Mouse (Mus musculus) testis, adult 2 months (tissue): ENCODE data around the gene Ankle1. TPM values are rescaled to one million over a fixed set of nuclear protein-coding genes. Genes with fewer than 3 reads are reported as not detected.

Source experiments
- H3K27ac ChIP-seq: fragments of 200-500 bp; 2 replicates; pipeline ENCODE4 v1.5.1; 2012; ENCODE audit warnings: low read depth, low read length; ENCODE audit not compliant: control insufficient read depth, insufficient read depth
- H3K27me3 ChIP-seq: fragments of 200-500 bp; 2 replicates; pipeline ENCODE4 v1.6.1; 2012; ENCODE audit warnings: mild to moderate bottlenecking, low read length, moderate library complexity; ENCODE audit not compliant: control insufficient read depth, insufficient read depth
- H3K36me3 ChIP-seq: fragments of 200-500 bp; 2 replicates; pipeline ENCODE4 v1.6.1; 2012; ENCODE audit warnings: mild to moderate bottlenecking, low read length; ENCODE audit not compliant: control insufficient read depth, insufficient read depth
- H3K4me1 ChIP-seq: fragments of 200-500 bp; 2 replicates; pipeline ENCODE4 v1.6.1; 2012; ENCODE audit warnings: low read length; ENCODE audit not compliant: control insufficient read depth, insufficient read depth
- H3K4me3 ChIP-seq: fragments of 200-500 bp; 2 replicates; pipeline ENCODE4 v1.5.1; 2012; ENCODE audit warnings: low read depth, mild to moderate bottlenecking, low read length, moderate library complexity, mixed read lengths; ENCODE audit not compliant: control insufficient read depth
- CTCF ChIP-seq: fragments of 200-500 bp; IDR thresholded peaks from 2 replicates; pipeline ENCODE4 v1.5.1; 2012; ENCODE audit warnings: low read depth, mild to moderate bottlenecking, inconsistent platforms, low read length, moderate library complexity; ENCODE audit not compliant: control insufficient read depth, insufficient read depth, insufficient replicate concordance
- POLR2A ChIP-seq: fragments of 200-500 bp; IDR thresholded peaks from 2 replicates; pipeline ENCODE4 v1.6.1; 2012; ENCODE audit warnings: low read depth, mild to moderate bottlenecking, inconsistent platforms, low read length, moderate library complexity; ENCODE audit not compliant: control insufficient read depth
- polyA plus RNA-seq: library from polyadenylated mRNA; depleted of rRNA; stranded (reverse); fragments of >200 nt; gene quantifications from 2 replicates; pipeline ENCODE4 v1.2.3, GENCODE M21; 2012

Gene Ankle1
- polyA plus RNA-seq, 1 experiment, result 2.3 TPM

GRCm38 (mm10) chr8:71370711-71371235, 35.0 kb upstream of the Ankle1 start:
- H3K27ac ChIP-seq, result peak overlapping the region; percentile 69
- H3K4me3 ChIP-seq, result peak overlapping the region; percentile 96
- TF ChIP-seq CTCF, result no peak
- no peak for TF ChIP-seq POLR2A
- H3K36me3 ChIP-seq, result no peaks in the 10 kb centered on the region; the same call in 1 of the 2 replicates
- H3K27me3 ChIP-seq, result no peaks in the 10 kb centered on the region
- peaks cover 15% of the 10 kb centered on the region for H3K4me1 ChIP-seq

- TF ChIP-seq CTCF (peak; percentile 96), POLR2A (peak; percentile 81)
- peaks cover 19% of the 10 kb centered on the region for H3K4me1 ChIP-seq
- H3K27ac ChIP-seq, result peak within 1 kb of the TSS; percentile 97
- no peaks in the 10 kb centered on the region for H3K27me3 ChIP-seq
- H3K36me3 ChIP-seq, result no peaks in the 10 kb centered on the region; the same call in 1 of the 2 replicates
- H3K4me3 ChIP-seq, result peak within 1 kb of the TSS; percentile 96
These were observed 34.5 kb upstream of the Ankle1 start, which contains the start of gene Ocel1 for GRCm38 (mm10) chr8:71371236-71371848. TSS of gene Ocel1 (plus strand) at chr8:71371298.

- H3K27ac ChIP-seq, result no peak overlapping the region
- TF ChIP-seq CTCF, result no peak
- TF ChIP-seq POLR2A, result no peak
- H3K4me3 ChIP-seq, result no peak overlapping the region
- no peaks in the 10 kb centered on the region for H3K27me3 ChIP-seq
- H3K4me1 ChIP-seq, result peaks cover 19% of the 10 kb centered on the region
- H3K36me3 ChIP-seq, result no peaks in the 10 kb centered on the region; the same call in 1 of the 2 replicates
These were observed 33.4 kb upstream of the Ankle1 start for GRCm38 (mm10) chr8:71372427-71372826.

- no peaks in the 10 kb centered on the region; the same call in 1 of the 2 replicates for H3K36me3 ChIP-seq
- H3K4me1 ChIP-seq, result peaks cover 14% of the 10 kb centered on the region
- TF ChIP-seq CTCF, result no peak
- TF ChIP-seq POLR2A, result no peak
- no peaks in the 10 kb centered on the region for H3K27me3 ChIP-seq
- no peak overlapping the region for H3K27ac ChIP-seq
- no peak overlapping the region for H3K4me3 ChIP-seq
These were observed 32.8 kb upstream of the Ankle1 start for GRCm38 (mm10) chr8:71373000-71373399.

GRCm38 (mm10) chr8:71374616-71375206, 31.1 kb upstream of the Ankle1 start:
- Histone ChIP-seq H3K27ac (no peak overlapping the region), H3K36me3 (no peaks in the 10 kb centered on the region), H3K4me3 (no peak overlapping the region), H3K27me3 (no peaks in the 10 kb centered on the region), H3K4me1 (peaks cover 11% of the 10 kb centered on the region)
- TF ChIP-seq POLR2A (no peak), CTCF (no peak)

- Histone ChIP-seq H3K27me3 (no peaks in the 10 kb centered on the region), H3K4me3 (peak overlapping the region; percentile 1; the same call in 1 of the 2 replicates), H3K4me1 (peaks cover 17% of the 10 kb centered on the region), H3K27ac (no peak overlapping the region), H3K36me3 (no peaks in the 10 kb centered on the region)
- TF ChIP-seq CTCF, result no peak
- TF ChIP-seq POLR2A, result peak; percentile 42; the same call in 1 of the 2 replicates
These were observed 30.0 kb upstream of the Ankle1 start for GRCm38 (mm10) chr8:71375581-71376422.

- H3K4me3 ChIP-seq, result no peak overlapping the region
- H3K36me3 ChIP-seq, result no peaks in the 10 kb centered on the region
- no peaks in the 10 kb centered on the region for H3K27me3 ChIP-seq
- TF ChIP-seq CTCF, result no peak
- no peak for TF ChIP-seq POLR2A
- H3K4me1 ChIP-seq, result peaks cover 20% of the 10 kb centered on the region
- no peak overlapping the region for H3K27ac ChIP-seq
These were observed 29.3 kb upstream of the Ankle1 start for GRCm38 (mm10) chr8:71376423-71377030.
